Mouse (Mus musculus): ENCODE measurements at regions not wholly inside any gene's neighbourhood (a gene's known extent, or its start where the extent isn't known, plus 50 kb on each side); places are given as distances from the start of the nearest gene placed in this dataset.

GRCm38 (mm10) chr8:92129241-92130015, 228.0 kb upstream of the Irx5 start:
- H3K9ac ChIP-seq = no peak overlapping the region
- no peak for ATAC-seq (ENCODE audit: insufficient read depth)
- 58% methylated on average over 6 of the region's 6 CpGs for WGBS (ENCODE audit: insufficient replicate concordance)

DNA sequence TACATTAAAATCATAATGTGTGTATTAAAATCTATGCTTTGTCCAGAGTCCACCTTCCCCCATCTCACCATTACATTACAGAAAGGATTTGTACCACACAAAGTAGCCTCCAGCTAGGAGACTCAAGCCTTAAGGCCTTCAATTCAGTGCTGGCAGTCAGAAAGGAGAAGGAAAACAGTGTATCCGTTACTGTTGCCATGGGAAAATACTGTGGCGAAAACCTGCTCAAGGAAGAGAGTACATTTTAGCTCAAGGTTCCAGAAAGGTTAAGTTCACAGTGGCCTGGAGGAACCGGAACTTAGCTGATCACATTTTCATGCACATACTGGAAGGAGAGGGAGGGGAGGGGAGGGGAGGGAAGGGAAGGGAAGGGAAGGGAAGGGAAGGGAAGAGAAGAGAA, 231.8 kb upstream of the Irx5 start:
- H3K4me1 ChIP-seq (replicated peaks) = no peaks in the 10 kb centered on the region
- no peak overlapping the region for H3K4me3 ChIP-seq (replicated peaks)
- H3K9ac ChIP-seq = no peak overlapping the region
- 47% methylated on average over 3 of the region's 3 CpGs for WGBS (ENCODE audit: insufficient replicate concordance)
- no peak overlapping the region for H3K4me2 ChIP-seq
- no peaks in the 10 kb centered on the region for H3K36me3 ChIP-seq (replicated peaks)
- H3K27ac ChIP-seq (replicated peaks) = no peak overlapping the region
- no peaks in the 10 kb centered on the region for H3K9me3 ChIP-seq (replicated peaks)
- no peak for ATAC-seq (ENCODE audit: insufficient read depth)
- H3K27me3 ChIP-seq = no peaks in the 10 kb centered on the region

More at GRCm38 (mm10) chr8:92129241-92130015, 228.0 kb upstream of the Irx5 start:
- Histone ChIP-seq H3K4me1 (replicated peaks) (no peaks in the 10 kb centered on the region), H3K36me3 (replicated peaks) (no peaks in the 10 kb centered on the region), H3K9me3 (replicated peaks) (no peaks in the 10 kb centered on the region), H3K27ac (replicated peaks) (no peak overlapping the region), H3K4me3 (replicated peaks) (no peak overlapping the region), H3K27me3 (no peaks in the 10 kb centered on the region), H3K4me2 (no peak overlapping the region)

- no peak overlapping the region for H3K27ac ChIP-seq (replicated peaks)
- 37% methylated on average over 2 of the region's 2 CpGs for WGBS (ENCODE audit: insufficient replicate concordance)
- no peaks in the 10 kb centered on the region for H3K27me3 ChIP-seq
- H3K4me2 ChIP-seq = no peak overlapping the region
- H3K36me3 ChIP-seq (replicated peaks) = no peaks in the 10 kb centered on the region
- no peaks in the 10 kb centered on the region for H3K9me3 ChIP-seq (replicated peaks)
- no peak overlapping the region for H3K9ac ChIP-seq
- no peaks in the 10 kb centered on the region for H3K4me1 ChIP-seq (replicated peaks)
- H3K4me3 ChIP-seq (replicated peaks) = no peak overlapping the region
- ATAC-seq (ENCODE audit: insufficient read depth) = no peak
Observed at GRCm38 (mm10) chr8:92121296-92121695, 236.1 kb upstream of the Irx5 start.

DNA sequence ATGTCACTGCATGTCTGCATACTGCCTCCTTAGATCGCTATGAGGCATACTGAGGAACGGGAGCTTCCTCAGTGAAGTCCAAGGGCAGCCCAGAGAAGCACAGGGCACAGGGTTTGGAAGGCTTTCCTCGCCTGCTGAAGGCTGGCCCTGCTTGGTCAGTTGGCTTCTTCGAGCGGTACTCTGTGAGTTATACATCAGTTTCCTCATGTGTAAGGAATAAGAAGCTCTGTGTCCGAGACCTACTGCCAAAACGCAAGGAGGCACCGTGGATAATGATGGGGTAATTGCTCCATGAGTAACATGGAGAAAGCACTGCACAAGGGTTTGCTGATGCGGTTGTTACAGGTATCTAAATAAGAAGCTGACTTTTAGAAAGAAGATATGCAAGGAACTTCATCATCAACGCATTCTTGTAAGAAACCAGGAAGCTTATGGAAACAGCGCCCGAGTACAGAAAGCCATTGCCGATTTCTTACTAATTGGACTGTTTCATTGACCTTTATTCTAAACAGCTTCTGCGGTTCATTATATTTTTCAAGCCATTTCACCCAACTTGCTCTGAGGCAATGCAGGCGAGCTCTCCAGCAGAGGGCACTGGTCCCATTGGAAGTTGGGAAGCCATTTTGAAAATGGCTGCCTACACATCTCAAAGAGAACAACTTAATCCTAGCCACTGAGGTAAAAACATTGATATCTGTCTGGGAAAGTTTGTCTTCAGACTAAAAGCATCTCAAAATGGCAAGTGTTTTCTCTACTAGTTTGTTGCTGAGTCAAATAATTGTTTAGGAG, 241.8 kb upstream of the Irx5 start:
- ATAC-seq (ENCODE audit: insufficient read depth) = no peak

GRCm38 (mm10) chr8:92114311-92115275, 242.8 kb upstream of the Irx5 start:
- ATAC-seq (ENCODE audit: insufficient read depth) = no peak
- H3K9me3 ChIP-seq (replicated peaks) = no peaks in the 10 kb centered on the region
- H3K4me2 ChIP-seq = no peak overlapping the region
- no peaks in the 10 kb centered on the region for H3K36me3 ChIP-seq (replicated peaks)
- H3K4me1 ChIP-seq (replicated peaks) = no peaks in the 10 kb centered on the region
- H3K9ac ChIP-seq = no peak overlapping the region
- WGBS (ENCODE audit: insufficient replicate concordance) = 55% methylated on average over 22 of the region's 22 CpGs
- no peak overlapping the region for H3K27ac ChIP-seq (replicated peaks)
- no peak overlapping the region for H3K4me3 ChIP-seq (replicated peaks)
- H3K27me3 ChIP-seq = peaks cover 12% of the 10 kb centered on the region; the same call in 1 of the 2 replicates

More for the DNA sequence above, 241.8 kb upstream of the Irx5 start:
- Histone ChIP-seq H3K9ac (no peak overlapping the region), H3K4me3 (replicated peaks) (no peak overlapping the region), H3K9me3 (replicated peaks) (no peaks in the 10 kb centered on the region), H3K36me3 (replicated peaks) (no peaks in the 10 kb centered on the region), H3K4me1 (replicated peaks) (no peaks in the 10 kb centered on the region), H3K4me2 (no peak overlapping the region), H3K27me3 (peaks cover 12% of the 10 kb centered on the region; the same call in 1 of the 2 replicates), H3K27ac (replicated peaks) (no peak overlapping the region)
- WGBS (ENCODE audit: insufficient replicate concordance) = 76% methylated on average over 15 of the region's 15 CpGs

GRCm38 (mm10) chr8:92113901-92114300, 243.5 kb upstream of the Irx5 start:
- Histone ChIP-seq H3K4me1 (replicated peaks) (no peaks in the 10 kb centered on the region), H3K9me3 (replicated peaks) (no peaks in the 10 kb centered on the region), H3K36me3 (replicated peaks) (no peaks in the 10 kb centered on the region), H3K9ac (no peak overlapping the region), H3K4me2 (no peak overlapping the region), H3K4me3 (replicated peaks) (no peak overlapping the region), H3K27ac (replicated peaks) (no peak overlapping the region), H3K27me3 (peaks cover 12% of the 10 kb centered on the region; the same call in 1 of the 2 replicates)
- ATAC-seq (ENCODE audit: insufficient read depth) = no peak
- WGBS (ENCODE audit: insufficient replicate concordance) = 19% methylated on average over 9 of the region's 9 CpGs

DNA sequence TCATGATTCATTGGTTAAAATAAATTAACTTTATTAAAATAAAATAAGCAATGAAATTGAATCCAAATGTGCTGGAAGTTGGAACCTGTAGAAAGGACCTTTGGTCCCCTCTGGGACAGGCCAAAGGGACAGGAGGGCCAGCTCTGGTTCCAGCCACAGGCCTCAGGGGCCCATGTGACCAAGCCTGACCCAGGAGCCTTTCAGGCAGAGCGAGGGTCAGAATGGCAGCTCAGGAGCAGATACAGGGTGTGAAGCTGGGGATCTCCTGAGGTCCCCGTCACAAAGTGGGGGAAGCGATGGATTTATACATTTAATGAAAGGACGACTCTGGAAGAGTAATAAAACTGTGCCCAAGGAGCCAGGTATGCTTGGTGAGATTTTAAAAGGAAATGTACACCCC, 244.0 kb upstream of the Irx5 start:
- Histone ChIP-seq H3K4me3 (replicated peaks) (no peak overlapping the region), H3K27me3 (peaks cover 12% of the 10 kb centered on the region; the same call in 1 of the 2 replicates), H3K9me3 (replicated peaks) (no peaks in the 10 kb centered on the region), H3K4me1 (replicated peaks) (no peaks in the 10 kb centered on the region), H3K36me3 (replicated peaks) (no peaks in the 10 kb centered on the region), H3K4me2 (no peak overlapping the region), H3K9ac (no peak overlapping the region), H3K27ac (replicated peaks) (no peak overlapping the region)
- 55% methylated on average over 4 of the region's 4 CpGs for WGBS (ENCODE audit: insufficient replicate concordance)
- no peak for ATAC-seq (ENCODE audit: insufficient read depth)

- Histone ChIP-seq H3K4me3 (replicated peaks) (no peak overlapping the region), H3K9ac (no peak overlapping the region), H3K27me3 (0 out of 2 replicates have a peak, but pooled peaks cover 4% of the 10 kb centered on the region), H3K27ac (replicated peaks) (no peak overlapping the region), H3K9me3 (replicated peaks) (no peaks in the 10 kb centered on the region), H3K4me2 (no peak overlapping the region), H3K4me1 (replicated peaks) (no peaks in the 10 kb centered on the region), H3K36me3 (replicated peaks) (no peaks in the 10 kb centered on the region)
- 38% methylated on average over 6 of the region's 6 CpGs for WGBS (ENCODE audit: insufficient replicate concordance)
- ATAC-seq (ENCODE audit: insufficient read depth) = no peak
Observed at GRCm38 (mm10) chr8:92104561-92104960, 252.9 kb upstream of the Irx5 start.

GRCm38 (mm10) chr8:92102521-92102920, 254.9 kb upstream of the Irx5 start:
- WGBS (ENCODE audit: insufficient replicate concordance) = 62% methylated on average over 4 of the region's 4 CpGs
- ATAC-seq (ENCODE audit: insufficient read depth) = no peak
- H3K4me2 ChIP-seq = no peak overlapping the region
- no peak overlapping the region for H3K4me3 ChIP-seq (replicated peaks)
- H3K27ac ChIP-seq (replicated peaks) = no peak overlapping the region
- H3K27me3 ChIP-seq = 0 out of 2 replicates have a peak, but pooled peaks cover 4% of the 10 kb centered on the region
- no peaks in the 10 kb centered on the region for H3K9me3 ChIP-seq (replicated peaks)
- no peaks in the 10 kb centered on the region for H3K36me3 ChIP-seq (replicated peaks)
- H3K4me1 ChIP-seq (replicated peaks) = no peaks in the 10 kb centered on the region
- no peak overlapping the region for H3K9ac ChIP-seq

DNA sequence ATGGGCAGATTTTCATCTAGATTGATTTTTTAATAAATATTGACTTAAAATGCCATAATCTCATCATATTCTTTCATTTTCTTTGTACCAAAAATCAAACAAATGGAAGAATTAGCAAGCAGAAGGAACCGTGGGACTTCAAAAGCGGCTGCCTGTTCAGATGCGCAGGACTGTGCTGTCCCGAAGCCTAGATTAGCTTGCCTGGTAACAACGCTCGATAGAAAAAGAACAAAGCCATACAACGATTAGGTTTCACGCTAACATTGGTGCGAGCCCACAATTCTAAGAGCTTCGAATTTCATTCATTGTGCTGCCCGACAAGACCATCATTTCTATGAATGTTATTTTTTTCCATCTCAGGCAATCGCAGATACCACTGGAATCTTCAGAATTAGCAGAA, 262.1 kb upstream of the Irx5 start:
- no peaks in the 10 kb centered on the region for H3K4me1 ChIP-seq (replicated peaks)
- no peaks in the 10 kb centered on the region for H3K27me3 ChIP-seq
- H3K4me2 ChIP-seq = no peak overlapping the region
- H3K9me3 ChIP-seq (replicated peaks) = no peaks in the 10 kb centered on the region
- H3K36me3 ChIP-seq (replicated peaks) = no peaks in the 10 kb centered on the region
- no peak overlapping the region for H3K9ac ChIP-seq
- no peak overlapping the region for H3K4me3 ChIP-seq (replicated peaks)
- 77% methylated on average over 12 of the region's 12 CpGs for WGBS (ENCODE audit: insufficient replicate concordance)
- no peak for ATAC-seq (ENCODE audit: insufficient read depth)
- H3K27ac ChIP-seq (replicated peaks) = no peak overlapping the region

All from liver, embryonic 15.5 days (tissue).